Mouse (Mus musculus) embryonic fibroblast, embryonic 13.5 days (primary cell): ENCODE data around the gene Fam217a. TPM values are rescaled to one million over a fixed set of nuclear protein-coding genes. Genes with fewer than 3 reads are reported as not detected.
"Not testable (repeated sequence)": the region's sequence is repeated elsewhere in the genome, so short reads cannot be mapped to it uniquely, and the experiment has no call there.

Experiments
- H3K27ac ChIP-seq: 2 replicates; pipeline ENCODE4 v1.5.1; 2012; ENCODE audit warnings: low read length, control low read depth, inconsistent platforms; ENCODE audit not compliant: insufficient read depth
- H3K4me1 ChIP-seq: 2 replicates; pipeline ENCODE4 v1.6.1; 2011; ENCODE audit warnings: low read length; ENCODE audit not compliant: control insufficient read depth, insufficient read depth
- H3K4me3 ChIP-seq: 2 replicates; pipeline ENCODE4 v1.5.1; 2011; ENCODE audit warnings: mild to moderate bottlenecking, control low read depth, low read length; ENCODE audit not compliant: insufficient read depth
- CTCF ChIP-seq: IDR thresholded peaks from 2 replicates; pipeline ENCODE4 v1.5.1; 2011; ENCODE audit warnings: mild to moderate bottlenecking, control low read depth, low read length, moderate library complexity, borderline replicate concordance; ENCODE audit not compliant: insufficient read depth
- POLR2A ChIP-seq: IDR thresholded peaks from 2 replicates; pipeline ENCODE4 v1.6.1; 2011; ENCODE audit warnings: low read depth, mild to moderate bottlenecking, control low read depth, low read length, moderate library complexity
- polyA plus RNA-seq: library from polyadenylated mRNA; stranded (reverse); fragments of >200 nt; gene quantifications from 2 replicates; pipeline ENCODE4 v1.2.4, GENCODE M21; 2011; ENCODE audit warnings: low read depth; ENCODE audit not compliant: missing spikeins, insufficient read length

The Fam217a gene
- polyA plus RNA-seq, 1 experiment: not detected

DNA sequence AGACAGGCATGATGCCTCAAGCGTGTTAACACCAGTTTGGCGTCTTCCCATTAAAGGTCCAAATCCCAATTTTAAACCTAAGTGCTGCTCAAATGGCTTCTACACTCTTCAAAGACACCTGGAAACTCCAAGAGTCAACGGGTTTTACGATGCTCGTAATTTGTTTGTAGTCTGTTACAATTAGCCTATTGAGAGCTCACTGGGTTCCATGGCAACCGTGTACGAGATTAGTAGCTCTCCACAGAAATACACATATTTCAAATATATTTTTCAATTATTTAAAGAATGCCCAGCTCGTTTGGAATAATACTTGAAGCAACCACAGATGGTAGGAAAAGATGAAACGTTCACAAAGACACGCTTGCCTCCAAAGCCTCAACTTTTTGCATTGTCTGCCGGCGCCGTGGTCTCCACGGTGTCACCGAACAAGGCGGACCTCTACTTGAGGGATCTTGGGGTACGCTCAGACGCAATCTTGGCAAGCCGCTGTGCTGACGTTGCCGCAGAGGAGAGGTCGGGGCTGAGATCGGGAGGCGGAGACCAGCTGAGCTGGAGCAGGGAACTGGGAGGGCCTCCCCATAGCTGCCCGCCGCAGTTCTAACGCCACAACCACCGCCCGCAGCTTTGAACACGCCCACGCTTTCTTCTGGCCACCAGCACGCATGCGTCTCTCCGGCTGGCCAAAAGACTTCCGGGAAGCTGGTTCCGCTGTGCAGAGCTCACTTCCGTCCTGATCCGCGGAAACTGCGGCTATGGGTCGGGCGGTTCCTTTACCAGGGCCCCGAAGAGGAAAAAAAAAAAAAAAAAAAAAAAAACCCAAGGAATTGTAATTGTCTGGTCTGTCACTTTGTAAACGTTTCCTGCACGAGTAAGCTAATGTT, 50.1 kb downstream of the Fam217a start:
- Histone ChIP-seq H3K27ac (peak overlapping the region; percentile 71), H3K4me1 (no peaks in the 10 kb centered on the region), H3K4me3 (peak overlapping the region; percentile 40)
- TF ChIP-seq CTCF (no peak), POLR2A (peak; percentile 97)

DNA sequence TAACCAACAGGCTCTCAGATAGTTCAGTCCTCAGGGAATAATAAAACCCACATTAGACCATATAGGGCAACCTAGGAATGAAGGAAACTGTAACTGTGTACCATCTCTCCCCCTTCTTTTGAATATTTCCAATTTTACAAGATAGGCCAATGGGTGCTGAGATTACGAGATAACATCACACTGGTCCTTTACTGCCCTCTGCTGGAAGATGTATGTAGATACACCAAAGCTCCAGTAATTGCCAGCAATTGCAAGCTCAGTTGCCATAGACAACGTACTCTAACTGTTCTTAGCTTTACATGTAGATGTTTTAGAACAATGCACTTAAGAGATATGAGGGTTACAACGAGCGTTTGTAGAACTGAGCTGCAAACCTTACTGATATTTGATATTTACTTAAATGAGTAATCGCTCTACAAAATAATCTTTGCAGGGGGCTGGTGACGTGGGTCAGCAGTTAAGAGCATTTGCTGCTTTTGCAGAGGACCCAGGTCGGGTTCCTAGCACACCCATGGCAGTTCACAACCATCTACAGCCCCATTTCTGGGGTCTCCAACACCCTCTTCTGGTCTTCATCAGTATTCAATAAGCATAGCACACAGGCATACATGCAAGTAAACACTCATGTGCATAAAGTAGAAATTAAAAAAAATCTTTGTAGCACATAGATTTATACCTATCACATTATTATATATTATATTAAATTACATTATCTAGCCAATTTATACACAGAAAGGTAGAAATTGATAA, 59.5 kb downstream of the Fam217a start:
- Histone ChIP-seq H3K4me3 (no peak overlapping the region), H3K4me1 (no peaks in the 10 kb centered on the region), H3K27ac (no peak overlapping the region)
- TF ChIP-seq POLR2A: no peak
- TF ChIP-seq CTCF: no peak

DNA sequence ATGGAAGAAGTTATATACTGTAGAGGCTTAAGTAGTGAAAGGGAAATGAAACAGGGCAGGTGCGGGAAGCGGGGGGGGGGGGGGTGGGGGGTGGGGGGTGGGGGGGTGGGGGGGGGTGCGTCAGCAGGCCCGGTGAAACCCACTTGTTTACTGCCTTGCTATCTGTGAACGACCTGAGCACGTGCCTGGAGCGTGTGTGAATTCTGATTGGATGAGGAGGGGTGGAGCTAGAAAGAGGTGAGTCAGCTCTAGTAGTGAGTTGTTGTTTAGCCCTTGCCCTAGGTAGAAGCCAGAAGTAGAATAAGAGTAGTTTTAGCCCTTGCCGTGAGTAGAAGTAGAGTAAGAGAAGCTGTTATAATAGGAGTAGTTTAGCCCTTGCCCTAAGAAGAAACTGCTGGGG, 62.9 kb downstream of the Fam217a start:
- not testable (repeated sequence) for H3K4me3 ChIP-seq, H3K27ac ChIP-seq, H3K4me1 ChIP-seq

Other genes with a start within 250 kb of the Fam217a start
- gene Fam50b, start 189.5 kb downstream of the Fam217a start, polyA plus RNA-seq: not detected in 2 replicates
- 91.7 and 98.5 TPM in 2 replicates for gene Prpf4b, start 49.0 kb downstream of the Fam217a start, polyA plus RNA-seq
- not detected in 2 replicates for gene 4933417A18Rik, start 99 bp upstream of the Fam217a start, polyA plus RNA-seq
- gene Eci3, start 39.5 kb upstream of the Fam217a start, polyA plus RNA-seq: not detected in 2 replicates
- gene Eci2, start 102.8 kb upstream of the Fam217a start, polyA plus RNA-seq: 68.0 and 78.9 TPM in 2 replicates